Mouse (Mus musculus) ES-E14 (cell line): ENCODE data around the gene Fndc3b.

Source experiments
- CHD2 ChIP-seq: IDR thresholded peaks from 2 replicates; pipeline ENCODE4 v1.6.1; 2014; ENCODE audit warnings: mild to moderate bottlenecking, low read depth, low read length, inconsistent platforms
- HCFC1 ChIP-seq: IDR thresholded peaks from 2 replicates; pipeline ENCODE4 v1.6.1; 2012; ENCODE audit warnings: low read length, inconsistent platforms, borderline replicate concordance; ENCODE audit not compliant: insufficient read depth
- MAFK ChIP-seq: IDR thresholded peaks from 2 replicates; pipeline ENCODE4 v1.6.1; 2014; ENCODE audit warnings: mild to moderate bottlenecking, low read depth, low read length, inconsistent platforms; ENCODE audit not compliant: insufficient read depth
- ZC3H11A ChIP-seq: IDR thresholded peaks from 2 replicates; pipeline ENCODE4 v1.6.1; 2012; ENCODE audit warnings: low read depth, mild to moderate bottlenecking, inconsistent platforms, low read length, borderline replicate concordance

DNA sequence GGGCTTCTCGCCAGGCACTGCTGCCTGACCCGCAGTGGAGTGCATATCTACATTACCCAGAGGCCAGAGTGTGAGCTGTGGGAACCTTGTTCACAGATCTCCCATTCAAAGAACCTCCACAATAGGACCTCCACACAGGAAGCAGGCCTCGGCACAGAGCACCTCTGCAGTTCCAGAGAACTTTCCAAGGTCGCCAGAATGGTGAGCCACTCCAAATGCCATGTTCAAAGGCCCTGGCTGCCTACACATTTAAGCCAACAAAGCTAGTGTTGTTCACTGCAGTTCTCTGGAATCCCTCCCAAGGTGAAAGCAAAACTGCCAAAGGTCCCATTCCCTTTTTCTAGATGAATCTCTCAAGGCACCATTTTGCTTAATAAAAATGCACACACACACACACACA, 55.4 kb downstream of the Fndc3b start:
- no peak for TF ChIP-seq ZC3H11A
- no peak for TF ChIP-seq CHD2
- TF ChIP-seq HCFC1, result no peak
- no peak for TF ChIP-seq MAFK
